Mouse (Mus musculus): ENCODE measurements around the gene Ces1a.

GRCm38 (mm10) chr8:93075251-93075650 lies 27.3 kb upstream of the Ces1a start:
- TF ChIP-seq CTCF (IDR thresholded peaks at IDR 0.05; ENCODE audit: low read depth): no peak
- no peak for TF ChIP-seq EP300 (IDR thresholded peaks at IDR 0.05; ENCODE audit: low read depth)
